Mouse (Mus musculus): ENCODE measurements at regions not wholly inside any gene's neighbourhood (a gene's known extent, or its start where the extent isn't known, plus 50 kb on each side); places are given as distances from the start of the nearest gene placed in this dataset.

DNA sequence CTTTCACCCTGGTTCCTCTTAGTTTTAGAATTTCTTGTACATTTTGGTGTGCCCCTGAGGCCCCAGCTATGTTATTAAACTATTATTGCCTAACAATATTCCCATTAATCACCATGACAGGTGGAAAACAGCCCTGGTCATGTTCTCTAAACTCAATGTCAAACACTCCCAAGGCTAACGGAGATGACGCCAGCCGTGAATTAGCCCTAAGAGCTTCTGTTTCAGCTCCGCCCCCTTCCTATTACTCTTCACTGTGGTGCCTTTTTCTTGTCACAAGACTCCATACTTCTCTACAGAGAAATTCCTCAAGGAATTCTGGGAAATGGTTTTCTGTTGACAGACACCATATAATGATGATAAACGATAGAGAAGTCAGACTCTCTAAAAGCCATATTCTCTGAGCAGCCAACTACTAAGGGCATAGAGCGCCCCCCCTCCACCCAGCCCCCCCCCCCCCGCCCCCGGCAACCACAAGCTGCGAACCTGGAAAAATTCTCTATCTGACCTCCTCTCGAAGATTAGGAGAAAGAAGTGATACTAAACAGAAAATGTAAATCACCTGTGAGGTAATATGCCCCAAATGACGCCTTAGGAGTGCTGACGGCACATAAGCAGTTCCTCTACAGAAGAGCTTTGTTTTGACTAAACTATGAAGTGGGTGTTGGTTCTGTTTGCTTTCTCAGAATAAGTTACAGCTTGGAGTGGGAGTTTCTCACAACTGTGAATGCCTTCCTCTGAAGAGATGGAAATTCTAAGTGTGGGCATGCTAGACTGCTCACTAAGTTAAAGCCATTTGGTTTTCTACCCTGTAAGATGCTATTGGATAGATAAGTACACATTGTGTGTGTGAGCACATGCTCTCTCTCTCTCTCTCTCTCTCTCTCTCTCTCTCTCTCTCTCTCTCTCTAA, 76.8 kb upstream of the Sfrp2 start:
- no peak overlapping the region for H3K4me3 ChIP-seq
- no peaks in the 10 kb centered on the region for H3K79me2 ChIP-seq (ENCODE audit: control insufficient read depth, insufficient read depth)
- TF ChIP-seq USF1 (IDR thresholded peaks at IDR 0.05; ENCODE audit: low read depth) (no peak), POLR2AphosphoS2 (IDR thresholded peaks at IDR 0.05; ENCODE audit: insufficient read length, low read depth) (no peak), SRF (IDR thresholded peaks at IDR 0.05; ENCODE audit: control insufficient read depth, insufficient read length, low read depth) (no peak), TCF12 (IDR thresholded peaks at IDR 0.05; ENCODE audit: insufficient read depth, poor library complexity, severe bottlenecking) (no peak), E2F4 (IDR thresholded peaks at IDR 0.05; ENCODE audit: insufficient read depth) (no peak), MAX (IDR thresholded peaks at IDR 0.05; ENCODE audit: low read depth) (no peak), TCF3 (IDR thresholded peaks at IDR 0.05; ENCODE audit: insufficient read length, low read depth) (no peak), REST (IDR thresholded peaks at IDR 0.05; ENCODE audit: insufficient read depth, insufficient read length) (no peak), MYOD1 (IDR thresholded peaks at IDR 0.05; ENCODE audit: control insufficient read depth in 1 of 3, insufficient read length in 2 of 3, low read depth in 2 of 3) (no peak), CEBPB (IDR thresholded peaks at IDR 0.05; ENCODE audit: insufficient read depth, poor library complexity, severe bottlenecking) (no peak), POLR2A (IDR thresholded peaks at IDR 0.05; ENCODE audit: insufficient read length, low read depth) (no peak), MYOG (IDR thresholded peaks at IDR 0.05; ENCODE audit: control insufficient read depth in 1 of 3, insufficient read depth in 1 of 3, insufficient read length in 2 of 3, low read depth in 2 of 3) (no peak)
- H3K27me3 ChIP-seq (ENCODE audit: control insufficient read depth, insufficient read depth, insufficient read length): no peaks in the 10 kb centered on the region
- H3K4me2 ChIP-seq (ENCODE audit: low read depth): no peak overlapping the region
- no peak overlapping the region for H3ac ChIP-seq (ENCODE audit: control insufficient read depth, insufficient read length)
- no peaks in the 10 kb centered on the region for H3K36me3 ChIP-seq (ENCODE audit: control insufficient read depth, insufficient read depth)

DNA sequence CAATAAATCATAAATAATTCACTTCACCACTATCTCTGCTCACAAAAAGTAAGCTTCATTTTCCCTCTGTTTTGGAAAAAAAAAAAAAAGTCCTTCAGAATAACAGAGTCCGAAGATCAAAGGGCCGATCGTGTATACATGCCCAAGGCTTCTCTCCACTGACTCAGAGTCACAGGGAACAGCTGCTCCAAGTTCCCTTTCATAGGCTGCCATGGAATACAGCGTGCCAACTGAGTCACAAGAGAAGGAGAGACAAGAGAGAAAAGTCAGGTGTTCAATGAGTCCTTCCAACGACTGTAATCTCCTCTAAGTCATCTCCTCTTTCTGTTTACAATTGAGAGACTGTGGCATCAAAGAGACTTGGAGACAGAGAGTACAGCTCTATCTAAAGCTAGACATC, 71.6 kb upstream of the Sfrp2 start:
- Histone ChIP-seq H3K4me3 (no peak overlapping the region), H3K27me3 (ENCODE audit: control insufficient read depth, insufficient read depth, insufficient read length) (no peaks in the 10 kb centered on the region), H3K36me3 (ENCODE audit: control insufficient read depth, insufficient read depth) (no peaks in the 10 kb centered on the region), H3ac (ENCODE audit: control insufficient read depth, insufficient read length) (no peak overlapping the region), H3K79me2 (ENCODE audit: control insufficient read depth, insufficient read depth) (no peaks in the 10 kb centered on the region), H3K4me2 (ENCODE audit: low read depth) (peak overlapping the region; percentile 60)
- TF ChIP-seq E2F4 (IDR thresholded peaks at IDR 0.05; ENCODE audit: insufficient read depth): no peak
- TF ChIP-seq TCF3 (IDR thresholded peaks at IDR 0.05; ENCODE audit: insufficient read length, low read depth): no peak
- TF ChIP-seq MAX (IDR thresholded peaks at IDR 0.05; ENCODE audit: low read depth): no peak
- TF ChIP-seq CEBPB (IDR thresholded peaks at IDR 0.05; ENCODE audit: insufficient read depth, poor library complexity, severe bottlenecking): no peak
- TF ChIP-seq TCF12 (IDR thresholded peaks at IDR 0.05; ENCODE audit: insufficient read depth, poor library complexity, severe bottlenecking): peak; percentile 51
- peak in 2 of 3 experiments; percentile 38 to 75 for TF ChIP-seq MYOG (IDR thresholded peaks at IDR 0.05; ENCODE audit: control insufficient read depth in 1 of 3, insufficient read depth in 1 of 3, insufficient read length in 2 of 3, low read depth in 2 of 3)
- TF ChIP-seq REST (IDR thresholded peaks at IDR 0.05; ENCODE audit: insufficient read depth, insufficient read length): no peak
- no peak for TF ChIP-seq SRF (IDR thresholded peaks at IDR 0.05; ENCODE audit: control insufficient read depth, insufficient read length, low read depth)
- no peak for TF ChIP-seq USF1 (IDR thresholded peaks at IDR 0.05; ENCODE audit: low read depth)
- no peak for TF ChIP-seq POLR2A (IDR thresholded peaks at IDR 0.05; ENCODE audit: insufficient read length, low read depth)
- TF ChIP-seq POLR2AphosphoS2 (IDR thresholded peaks at IDR 0.05; ENCODE audit: insufficient read length, low read depth): no peak
- peak; percentile 47 to 72 (median 69) for TF ChIP-seq MYOD1 (IDR thresholded peaks at IDR 0.05; ENCODE audit: control insufficient read depth in 1 of 3, insufficient read length in 2 of 3, low read depth in 2 of 3)

DNA sequence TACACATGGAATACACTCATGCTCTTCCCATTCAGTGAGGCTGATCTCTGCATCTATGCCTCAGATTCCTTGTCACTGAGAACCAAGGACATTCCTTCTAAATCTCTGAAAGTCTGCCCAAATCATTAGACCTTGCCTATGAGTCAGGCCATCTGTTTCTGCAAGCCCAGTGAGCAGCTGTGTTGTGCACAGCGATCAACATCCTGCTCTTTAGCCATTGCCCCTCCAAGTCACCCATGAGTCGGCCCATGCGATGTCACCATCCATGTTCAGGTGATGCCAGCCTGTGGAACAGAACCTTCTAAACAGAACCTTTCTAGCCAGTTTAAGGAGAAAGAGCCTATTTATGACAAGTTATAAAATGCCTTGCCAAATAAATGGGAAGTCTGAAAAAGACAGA, 66.4 kb upstream of the Sfrp2 start:
- peak in 1 of 3 experiments; percentile 12 for TF ChIP-seq MYOG (IDR thresholded peaks at IDR 0.05; ENCODE audit: control insufficient read depth in 1 of 3, insufficient read depth in 1 of 3, insufficient read length in 2 of 3, low read depth in 2 of 3)
- TF ChIP-seq MYOD1 (IDR thresholded peaks at IDR 0.05; ENCODE audit: control insufficient read depth in 1 of 3, insufficient read length in 2 of 3, low read depth in 2 of 3): peak; percentile 9 to 79 (median 66)
- no peak for TF ChIP-seq USF1 (IDR thresholded peaks at IDR 0.05; ENCODE audit: low read depth)
- TF ChIP-seq POLR2A (IDR thresholded peaks at IDR 0.05; ENCODE audit: insufficient read length, low read depth): no peak
- Histone ChIP-seq H3K4me2 (ENCODE audit: low read depth) (no peak overlapping the region), H3K36me3 (ENCODE audit: control insufficient read depth, insufficient read depth) (no peaks in the 10 kb centered on the region), H3K4me3 (no peak overlapping the region), H3K79me2 (ENCODE audit: control insufficient read depth, insufficient read depth) (no peaks in the 10 kb centered on the region), H3K27me3 (ENCODE audit: control insufficient read depth, insufficient read depth, insufficient read length) (no peaks in the 10 kb centered on the region), H3ac (ENCODE audit: control insufficient read depth, insufficient read length) (no peak overlapping the region)

DNA sequence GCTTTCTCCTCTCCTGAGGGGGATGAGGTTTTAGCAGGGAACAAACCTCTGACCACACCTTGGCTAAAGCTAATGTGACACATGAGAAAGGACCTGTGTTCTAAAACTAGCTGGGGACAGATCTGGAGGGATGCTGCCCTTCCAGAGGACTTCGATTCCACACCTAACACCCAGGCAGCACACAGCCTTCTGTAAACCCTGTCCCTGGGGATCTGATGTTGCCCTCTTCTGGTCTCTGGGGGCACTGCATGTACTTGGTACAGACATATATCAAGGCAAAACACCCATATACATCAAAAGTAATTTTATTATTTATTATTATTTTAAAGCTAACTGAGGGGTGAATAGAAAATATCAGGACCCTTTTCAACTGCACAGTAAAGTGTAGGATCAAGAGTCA, 65.0 kb upstream of the Sfrp2 start:
- no peaks in the 10 kb centered on the region for H3K79me2 ChIP-seq (ENCODE audit: control insufficient read depth, insufficient read depth)

More for the DNA sequence above, 65.0 kb upstream of the Sfrp2 start:
- H3K36me3 ChIP-seq (ENCODE audit: control insufficient read depth, insufficient read depth): no peaks in the 10 kb centered on the region
- TF ChIP-seq CEBPB (IDR thresholded peaks at IDR 0.05; ENCODE audit: insufficient read depth, poor library complexity, severe bottlenecking) (no peak), TCF12 (IDR thresholded peaks at IDR 0.05; ENCODE audit: insufficient read depth, poor library complexity, severe bottlenecking) (no peak), MAX (IDR thresholded peaks at IDR 0.05; ENCODE audit: low read depth) (no peak), TCF3 (IDR thresholded peaks at IDR 0.05; ENCODE audit: insufficient read length, low read depth) (no peak), USF1 (IDR thresholded peaks at IDR 0.05; ENCODE audit: low read depth) (no peak), E2F4 (IDR thresholded peaks at IDR 0.05; ENCODE audit: insufficient read depth) (no peak), REST (IDR thresholded peaks at IDR 0.05; ENCODE audit: insufficient read depth, insufficient read length) (no peak), MYOD1 (IDR thresholded peaks at IDR 0.05; ENCODE audit: control insufficient read depth in 1 of 3, insufficient read length in 2 of 3, low read depth in 2 of 3) (no peak), POLR2A (IDR thresholded peaks at IDR 0.05; ENCODE audit: insufficient read length, low read depth) (no peak), POLR2AphosphoS2 (IDR thresholded peaks at IDR 0.05; ENCODE audit: insufficient read length, low read depth) (no peak), MYOG (IDR thresholded peaks at IDR 0.05; ENCODE audit: control insufficient read depth in 1 of 3, insufficient read depth in 1 of 3, insufficient read length in 2 of 3, low read depth in 2 of 3) (no peak), SRF (IDR thresholded peaks at IDR 0.05; ENCODE audit: control insufficient read depth, insufficient read length, low read depth) (no peak)
- no peak overlapping the region for H3K4me2 ChIP-seq (ENCODE audit: low read depth)
- no peaks in the 10 kb centered on the region for H3K27me3 ChIP-seq (ENCODE audit: control insufficient read depth, insufficient read depth, insufficient read length)
- no peak overlapping the region for H3ac ChIP-seq (ENCODE audit: control insufficient read depth, insufficient read length)
- no peak overlapping the region for H3K4me3 ChIP-seq

All from myocyte (in vitro differentiated cells).